Mouse (Mus musculus): ENCODE measurements around the gene Polr2b. TPM values are rescaled to one million over a fixed set of nuclear protein-coding genes. Genes with fewer than 3 reads are reported as not detected.

The Polr2b gene
- total and polyA plus RNA-seq, 2 experiments from 2014 or later = 21.8 to 26.4 TPM

GRCm38 (mm10) chr5:77361006-77361405 is 51.1 kb downstream of the Polr2b start:
- H3K4me2 ChIP-seq (ENCODE audit: low read depth, low read length) = no peak overlapping the region
- TF ChIP-seq CTCF (IDR thresholded peaks at IDR 0.05; ENCODE audit: low read depth) = no peak
- no peak for TF ChIP-seq EP300 (IDR thresholded peaks at IDR 0.05; ENCODE audit: low read depth)
- H3K9ac ChIP-seq (replicated peaks; ENCODE audit: low read depth, low read length) = no peak overlapping the region
- no peaks in the 10 kb centered on the region for H3K9me3 ChIP-seq (replicated peaks; ENCODE audit: control insufficient read depth, low read length)
- no peaks in the 10 kb centered on the region for H3K27me3 ChIP-seq (ENCODE audit: control insufficient read depth, insufficient read depth, low read length)
- no peak for DNase-seq (ENCODE audit: low spot score)
- H3K27ac ChIP-seq (ENCODE audit: low read depth) = no peak overlapping the region
- no peak overlapping the region for H3K4me3 ChIP-seq (ENCODE audit: low read depth, low read length)
- H3K4me1 ChIP-seq (ENCODE audit: control insufficient read depth, insufficient read depth) = peaks cover 13% of the 10 kb centered on the region; the same call in 1 of the 2 replicates
- 54% methylated on average over 4 of the region's 4 CpGs for WGBS
- no peak for ATAC-seq (ENCODE audit: insufficient read depth, low read depth)
- no peaks in the 10 kb centered on the region for H3K36me3 ChIP-seq (replicated peaks; ENCODE audit: control insufficient read depth, insufficient read depth, low read length)

GRCm38 (mm10) chr5:77362120-77362519 is 52.2 kb downstream of the Polr2b start:
- H3K4me1 ChIP-seq (ENCODE audit: control insufficient read depth, insufficient read depth) = peaks cover 17% of the 10 kb centered on the region; the same call in 1 of the 2 replicates
- ATAC-seq (ENCODE audit: insufficient read depth, low read depth) (no peak), DNase-seq (ENCODE audit: low spot score) (no peak)
- H3K4me2 ChIP-seq (ENCODE audit: low read depth, low read length) = no peak overlapping the region
- TF ChIP-seq EP300 (IDR thresholded peaks at IDR 0.05; ENCODE audit: low read depth) (no peak), CTCF (IDR thresholded peaks at IDR 0.05; ENCODE audit: low read depth) (no peak)
- H3K9me3 ChIP-seq (replicated peaks; ENCODE audit: control insufficient read depth, low read length) = no peaks in the 10 kb centered on the region
- WGBS = 24% methylated on average over 3 of the region's 3 CpGs
- H3K4me3 ChIP-seq (ENCODE audit: low read depth, low read length) = no peak overlapping the region
- H3K27ac ChIP-seq (ENCODE audit: low read depth) = no peak overlapping the region
- no peaks in the 10 kb centered on the region for H3K36me3 ChIP-seq (replicated peaks; ENCODE audit: control insufficient read depth, insufficient read depth, low read length)
- H3K9ac ChIP-seq (replicated peaks; ENCODE audit: low read depth, low read length) = no peak overlapping the region
- H3K27me3 ChIP-seq (ENCODE audit: control insufficient read depth, insufficient read depth, low read length) = no peaks in the 10 kb centered on the region

GRCm38 (mm10) chr5:77363650-77364049 is 53.7 kb downstream of the Polr2b start:
- Histone ChIP-seq H3K9ac (replicated peaks; ENCODE audit: low read depth, low read length) (no peak overlapping the region), H3K36me3 (replicated peaks; ENCODE audit: control insufficient read depth, insufficient read depth, low read length) (no peaks in the 10 kb centered on the region), H3K4me3 (ENCODE audit: low read depth, low read length) (no peak overlapping the region), H3K27ac (ENCODE audit: low read depth) (no peak overlapping the region), H3K4me1 (ENCODE audit: control insufficient read depth, insufficient read depth) (0 out of 2 replicates have a peak, but pooled peaks cover 6% of the 10 kb centered on the region), H3K27me3 (ENCODE audit: control insufficient read depth, insufficient read depth, low read length) (no peaks in the 10 kb centered on the region), H3K4me2 (ENCODE audit: low read depth, low read length) (no peak overlapping the region), H3K9me3 (replicated peaks; ENCODE audit: control insufficient read depth, low read length) (no peaks in the 10 kb centered on the region)
- TF ChIP-seq EP300 (IDR thresholded peaks at IDR 0.05; ENCODE audit: low read depth) (no peak), CTCF (IDR thresholded peaks at IDR 0.05; ENCODE audit: low read depth) (no peak)
- no peak for DNase-seq (ENCODE audit: low spot score)
- 78% methylated on average over 6 of the region's 6 CpGs for WGBS
- no peak for ATAC-seq (ENCODE audit: insufficient read depth, low read depth)

GRCm38 (mm10) chr5:77364443-77365038 is 54.6 kb downstream of the Polr2b start:
- no peak for ATAC-seq (ENCODE audit: insufficient read depth, low read depth)

GRCm38 (mm10) chr5:77366313-77366712 is 56.4 kb downstream of the Polr2b start:
- peak; percentile 31; the same call in 1 of the 2 replicates for ATAC-seq (ENCODE audit: insufficient read depth, low read depth)

More at GRCm38 (mm10) chr5:77364443-77365038, 54.6 kb downstream of the Polr2b start:
- no peak for DNase-seq (ENCODE audit: low spot score)
- Histone ChIP-seq H3K27me3 (ENCODE audit: control insufficient read depth, insufficient read depth, low read length) (no peaks in the 10 kb centered on the region), H3K9ac (replicated peaks; ENCODE audit: low read depth, low read length) (no peak overlapping the region), H3K9me3 (replicated peaks; ENCODE audit: control insufficient read depth, low read length) (no peaks in the 10 kb centered on the region), H3K4me3 (ENCODE audit: low read depth, low read length) (no peak overlapping the region), H3K4me2 (ENCODE audit: low read depth, low read length) (no peak overlapping the region), H3K27ac (ENCODE audit: low read depth) (no peak overlapping the region), H3K36me3 (replicated peaks; ENCODE audit: control insufficient read depth, insufficient read depth, low read length) (no peaks in the 10 kb centered on the region), H3K4me1 (ENCODE audit: control insufficient read depth, insufficient read depth) (0 out of 2 replicates have a peak, but pooled peaks cover 4% of the 10 kb centered on the region)
- 87% methylated on average over 3 of the region's 3 CpGs for WGBS
- no peak for TF ChIP-seq CTCF (IDR thresholded peaks at IDR 0.05; ENCODE audit: low read depth)
- TF ChIP-seq EP300 (IDR thresholded peaks at IDR 0.05; ENCODE audit: low read depth) = no peak

More at GRCm38 (mm10) chr5:77366313-77366712, 56.4 kb downstream of the Polr2b start:
- Histone ChIP-seq H3K9me3 (replicated peaks; ENCODE audit: control insufficient read depth, low read length) (no peaks in the 10 kb centered on the region), H3K36me3 (replicated peaks; ENCODE audit: control insufficient read depth, insufficient read depth, low read length) (no peaks in the 10 kb centered on the region), H3K4me3 (ENCODE audit: low read depth, low read length) (no peak overlapping the region), H3K4me2 (ENCODE audit: low read depth, low read length) (no peak overlapping the region), H3K27me3 (ENCODE audit: control insufficient read depth, insufficient read depth, low read length) (no peaks in the 10 kb centered on the region), H3K4me1 (ENCODE audit: control insufficient read depth, insufficient read depth) (0 out of 2 replicates have a peak, but pooled peaks cover 4% of the 10 kb centered on the region), H3K27ac (ENCODE audit: low read depth) (peak overlapping the region; percentile 49), H3K9ac (replicated peaks; ENCODE audit: low read depth, low read length) (no peak overlapping the region)
- no peak for DNase-seq (ENCODE audit: low spot score)
- TF ChIP-seq EP300 (IDR thresholded peaks at IDR 0.05; ENCODE audit: low read depth) (no peak), CTCF (IDR thresholded peaks at IDR 0.05; ENCODE audit: low read depth) (no peak)
- WGBS = 63% methylated on average over 8 of the region's 8 CpGs

All from heart, postnatal 0 days (tissue).